Mouse (Mus musculus) retina, embryonic 14.5 days (tissue): ENCODE results near the gene Cracr2b.

Source experiments
- DNase-seq: peaks from one replicate; pipeline ENCODE4 v3.0.0-alpha.2; 2015; ENCODE audit warnings: low spot score

The Cracr2b gene

GRCm38 (mm10) chr7:141486239-141486638 lies 25.3 kb downstream of the Cracr2b start:
- no peak for DNase-seq

GRCm38 (mm10) chr7:141487141-141487540 lies 26.2 kb downstream of the Cracr2b start:
- DNase-seq, result no peak

- DNase-seq, result no peak
These were observed 30.3 kb downstream of the Cracr2b start for GRCm38 (mm10) chr7:141491151-141491550.

GRCm38 (mm10) chr7:141492738-141493137 lies 31.8 kb downstream of the Cracr2b start:
- DNase-seq, result no peak

- no peak for DNase-seq
These were observed 32.8 kb downstream of the Cracr2b start for GRCm38 (mm10) chr7:141493729-141494128.

GRCm38 (mm10) chr7:141495379-141495778 lies 34.5 kb downstream of the Cracr2b start:
- no peak for DNase-seq

GRCm38 (mm10) chr7:141495940-141496339 lies 35.0 kb downstream of the Cracr2b start:
- DNase-seq, result no peak

GRCm38 (mm10) chr7:141497600-141497999 lies 36.7 kb downstream of the Cracr2b start:
- DNase-seq, result no peak

- no peak for DNase-seq
These were observed 41.1 kb downstream of the Cracr2b start for GRCm38 (mm10) chr7:141501820-141502555.

GRCm38 (mm10) chr7:141502556-141502905 lies 41.6 kb downstream of the Cracr2b start:
- no peak for DNase-seq

GRCm38 (mm10) chr7:141506278-141506677 lies 45.4 kb downstream of the Cracr2b start:
- no peak for DNase-seq

- no peak for DNase-seq
These were observed 47.3 kb downstream of the Cracr2b start for GRCm38 (mm10) chr7:141508160-141508559.

GRCm38 (mm10) chr7:141510196-141510595 lies 49.3 kb downstream of the Cracr2b start:
- no peak for DNase-seq

GRCm38 (mm10) chr7:141510681-141511191 lies 49.8 kb downstream of the Cracr2b start:
- no peak for DNase-seq
